Mouse (Mus musculus): ENCODE results near the gene Immt.

Gene Immt

DNA sequence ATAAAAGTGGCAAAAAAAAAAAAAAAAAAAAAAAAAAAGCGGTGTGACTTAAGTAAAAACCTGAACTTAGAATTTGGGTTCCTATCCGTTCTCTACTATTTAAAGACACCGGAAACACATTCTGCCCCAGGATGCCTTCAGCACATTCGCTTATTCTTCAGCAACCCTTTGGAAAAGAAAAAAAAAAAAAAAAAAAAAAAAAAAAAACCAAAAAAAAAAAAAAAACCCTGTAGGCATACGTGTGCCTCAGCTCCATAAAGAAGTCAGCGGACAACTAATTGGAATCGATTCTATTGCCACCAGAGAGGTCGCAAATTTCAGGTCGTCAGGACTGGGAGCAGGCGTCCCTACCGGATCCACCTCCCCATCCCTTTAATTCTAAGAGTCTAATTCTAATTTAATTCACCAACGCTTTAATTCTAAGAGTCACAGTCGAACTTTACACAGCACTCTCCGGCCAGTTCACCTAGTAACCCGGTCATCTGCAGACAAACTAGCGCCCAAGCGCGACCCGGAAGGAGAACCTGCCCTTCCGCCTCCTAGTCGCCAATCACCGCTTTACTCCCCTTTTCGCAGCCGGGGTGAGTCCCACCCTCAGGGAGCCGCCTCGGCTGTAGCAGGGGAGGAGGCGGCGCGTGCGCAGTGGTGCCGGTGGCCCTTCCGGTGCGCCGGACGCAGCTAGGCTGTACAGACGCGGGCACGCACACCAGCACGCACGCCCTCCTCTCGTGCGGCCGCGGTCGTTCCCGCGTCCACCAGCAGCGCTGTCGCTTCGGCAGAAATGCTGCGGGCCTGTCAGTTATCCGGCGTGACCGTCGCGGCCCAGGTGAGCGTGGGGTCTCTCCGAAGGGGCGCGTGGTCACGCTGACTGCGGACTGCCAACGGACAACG lies at the start of gene Immt:
Immt (plus strand) TSS at position 642 of the 891 bp plus-strand sequence.
- DNase-seq (ENCODE audit: extremely low read depth, low read depth, low spot score), result peak; percentile 52

DNA sequence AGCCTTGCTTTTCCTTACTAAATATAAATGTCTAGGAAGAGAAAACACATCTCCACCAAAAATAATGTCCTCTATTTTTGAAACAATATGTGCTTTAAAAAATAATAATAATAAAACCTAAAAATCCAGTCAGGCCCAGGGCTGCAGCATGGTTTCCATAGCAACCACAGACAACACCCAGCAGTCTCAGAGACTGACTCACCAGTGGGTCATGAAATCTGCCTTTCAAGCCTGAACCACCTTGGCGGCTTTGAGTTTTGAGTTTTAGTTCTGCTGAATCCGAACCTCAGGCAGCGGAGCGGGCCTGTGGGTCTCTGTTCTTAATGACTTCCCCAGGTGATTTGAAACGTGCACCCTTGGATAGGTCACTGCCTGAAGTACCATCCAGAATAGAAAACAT lies 48.0 kb upstream of the Immt start:
- no peak for DNase-seq (ENCODE audit: extremely low read depth, low read depth, low spot score)

DNA sequence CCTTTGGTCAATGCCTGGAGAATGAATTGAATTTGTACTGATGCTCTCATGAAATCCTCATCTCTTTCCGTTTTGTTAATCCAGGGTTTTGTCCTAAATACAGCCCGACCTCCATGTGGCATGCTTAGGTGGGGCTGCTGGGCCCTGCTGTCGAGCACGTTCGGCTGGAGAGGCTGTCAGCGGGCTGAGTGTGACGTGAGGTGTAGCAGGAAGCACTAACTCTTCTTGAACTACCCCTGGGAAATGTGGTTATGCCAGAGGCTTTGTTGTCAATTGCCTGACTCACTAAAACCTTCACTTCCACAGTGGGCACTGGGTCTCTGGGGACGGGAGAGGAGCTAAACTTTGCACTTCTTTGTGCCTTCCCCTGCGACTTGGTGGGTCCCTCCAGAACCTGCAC lies 42.8 kb upstream of the Immt start:
- no peak for DNase-seq (ENCODE audit: extremely low read depth, low read depth, low spot score)

DNA sequence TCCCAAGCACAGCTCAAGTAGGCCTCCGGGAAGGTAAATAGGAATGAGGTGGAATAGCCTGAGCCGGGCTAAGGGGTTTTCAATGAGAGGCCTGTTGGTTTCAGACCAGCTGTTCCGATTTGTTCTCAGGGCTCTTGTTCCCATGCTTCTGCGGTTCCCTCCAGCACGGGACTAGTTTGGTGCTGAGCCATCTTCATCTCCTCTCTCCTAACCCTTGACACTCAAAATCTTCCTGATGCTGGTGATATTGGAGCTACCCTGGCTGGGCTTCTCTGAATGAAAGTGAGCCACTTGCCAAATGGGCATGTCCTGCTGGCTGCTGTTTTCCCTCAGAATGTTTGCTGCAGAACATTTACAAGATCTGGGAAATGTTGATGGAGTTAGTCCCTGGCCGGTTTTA lies 39.4 kb upstream of the Immt start:
- no peak for DNase-seq (ENCODE audit: extremely low read depth, low read depth, low spot score)

DNA sequence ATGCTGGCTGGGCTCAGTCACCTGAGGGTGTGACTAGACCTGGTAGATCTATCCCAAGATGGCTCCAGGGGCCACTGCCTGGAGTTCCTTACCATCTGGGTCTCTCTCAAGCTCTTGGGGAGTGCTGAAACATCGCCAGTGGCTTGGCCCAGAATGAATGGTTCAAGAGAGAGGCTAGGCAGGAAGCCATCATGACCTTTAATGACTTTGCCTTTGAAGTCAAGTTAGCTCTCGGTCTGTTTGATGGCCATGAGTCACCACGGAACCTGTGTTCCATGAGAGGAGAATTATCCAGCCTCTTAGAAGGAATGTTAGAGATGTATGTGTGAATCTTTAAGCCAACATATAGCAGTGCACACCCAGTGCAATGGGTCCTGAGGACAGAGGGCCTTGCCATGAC lies 31.7 kb upstream of the Immt start:
- no peak for DNase-seq (ENCODE audit: extremely low read depth, low read depth, low spot score)

DNA sequence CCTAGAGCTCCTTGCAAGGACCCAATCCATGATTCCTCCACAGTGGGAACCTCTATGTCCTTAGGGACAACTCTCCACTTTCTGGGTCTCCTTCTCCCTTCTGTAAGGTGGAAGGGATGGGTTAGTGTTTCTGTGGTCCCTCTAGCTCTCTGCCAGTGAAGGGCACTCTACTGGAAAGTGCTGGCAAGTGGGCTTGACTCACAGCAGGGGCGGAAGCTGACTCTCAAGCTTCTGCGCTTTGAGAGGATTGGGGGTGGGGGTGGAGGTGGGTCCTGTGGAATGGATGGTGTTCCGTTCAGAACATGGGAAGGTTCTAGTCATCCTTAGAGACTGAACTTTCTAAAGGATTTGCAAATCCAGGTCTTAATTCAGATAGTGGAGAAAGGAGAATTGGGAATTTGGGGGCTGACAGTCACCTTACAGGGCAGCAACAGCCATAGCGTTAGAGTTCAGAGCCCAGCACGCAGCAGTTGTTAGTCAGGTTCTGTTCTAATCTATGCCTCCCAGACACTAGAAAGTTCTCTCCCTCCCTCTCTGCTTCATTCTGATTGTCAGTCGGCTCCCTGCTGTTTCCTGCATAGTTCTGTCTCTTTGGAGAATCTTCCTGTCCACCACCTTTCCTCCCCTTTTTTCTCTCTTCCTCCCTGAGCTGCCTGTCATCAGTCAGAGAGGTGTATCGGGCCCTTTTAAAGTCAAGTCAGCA lies 30.0 kb upstream of the Immt start:
- no peak for DNase-seq (ENCODE audit: extremely low read depth, low read depth, low spot score)

DNA sequence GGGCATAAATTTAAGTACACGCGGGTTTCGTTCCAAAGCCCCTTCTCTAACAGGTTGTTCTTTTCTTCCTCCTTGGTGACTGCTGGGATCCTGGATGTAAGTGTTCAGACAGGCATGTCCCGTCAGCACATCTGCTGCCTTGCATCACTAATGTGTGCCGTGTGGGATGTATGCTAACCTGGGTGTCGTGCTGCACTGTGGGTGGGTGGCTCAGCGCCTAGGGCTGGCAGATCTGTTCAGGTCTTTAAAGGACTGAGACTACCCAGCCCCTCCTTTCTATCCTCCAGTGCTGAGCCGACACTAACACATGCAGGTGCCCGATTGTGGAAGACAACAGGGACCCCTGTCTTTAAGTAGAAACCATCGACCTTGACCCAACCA lies 29.4 kb upstream of the Immt start:
- no peak for DNase-seq (ENCODE audit: extremely low read depth, low read depth, low spot score)

DNA sequence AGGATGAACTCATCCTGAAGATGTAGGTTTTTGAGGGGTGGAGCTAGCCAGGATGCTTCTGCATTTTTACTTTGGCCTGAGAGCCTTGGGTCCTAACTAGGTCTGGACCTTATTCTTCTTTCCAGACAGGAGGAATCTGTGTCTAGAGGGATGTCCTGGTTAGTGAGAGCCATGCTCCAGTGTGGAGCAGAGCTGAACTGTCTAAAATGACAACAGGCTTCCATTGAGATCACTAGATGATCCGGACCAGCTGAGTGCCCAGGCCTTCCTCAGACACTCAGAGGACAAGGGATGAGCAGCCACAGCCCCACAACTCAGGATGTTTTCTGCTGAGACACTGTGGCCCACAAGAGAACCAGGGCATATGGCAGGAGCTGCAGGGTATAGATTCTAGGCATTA lies 27.5 kb upstream of the Immt start:
- DNase-seq (ENCODE audit: extremely low read depth, low read depth, low spot score), result no peak

DNA sequence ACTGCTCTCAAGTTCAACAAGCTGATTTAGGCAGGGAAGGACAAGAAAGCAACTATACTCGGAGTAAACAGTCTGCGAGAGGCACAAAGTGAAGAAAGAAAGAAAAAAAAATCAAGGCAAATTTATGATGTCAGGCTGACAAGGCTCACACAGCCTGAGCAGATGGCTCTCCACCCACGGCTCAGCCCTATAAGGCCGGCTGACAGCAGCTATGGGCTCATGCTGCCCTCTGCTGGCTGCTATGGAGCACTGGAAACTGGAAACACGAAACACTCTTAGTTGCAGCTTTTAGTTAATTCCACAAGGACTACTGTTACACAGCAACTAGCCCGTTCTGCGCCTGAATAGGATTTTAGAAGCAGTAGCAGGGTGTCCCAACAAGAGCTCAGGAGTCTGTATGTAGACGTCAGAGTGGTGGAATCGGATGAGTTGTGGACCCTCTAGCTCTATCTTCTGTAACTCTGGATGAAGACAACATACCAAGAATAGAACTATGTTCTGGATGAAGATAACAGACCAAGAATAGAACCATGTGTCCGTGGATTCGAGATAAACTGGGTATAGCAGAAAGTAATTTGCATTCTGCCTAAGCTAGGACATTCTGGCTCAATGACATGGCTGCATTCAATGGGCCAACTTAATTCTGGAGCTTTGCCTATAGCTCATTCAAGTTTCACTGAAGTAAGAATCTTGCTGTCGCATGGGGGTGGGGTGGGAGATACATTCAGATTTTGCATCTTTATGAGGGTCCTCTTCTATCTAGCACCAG lies 26.9 kb upstream of the Immt start:
- no peak for DNase-seq (ENCODE audit: extremely low read depth, low read depth, low spot score)

DNA sequence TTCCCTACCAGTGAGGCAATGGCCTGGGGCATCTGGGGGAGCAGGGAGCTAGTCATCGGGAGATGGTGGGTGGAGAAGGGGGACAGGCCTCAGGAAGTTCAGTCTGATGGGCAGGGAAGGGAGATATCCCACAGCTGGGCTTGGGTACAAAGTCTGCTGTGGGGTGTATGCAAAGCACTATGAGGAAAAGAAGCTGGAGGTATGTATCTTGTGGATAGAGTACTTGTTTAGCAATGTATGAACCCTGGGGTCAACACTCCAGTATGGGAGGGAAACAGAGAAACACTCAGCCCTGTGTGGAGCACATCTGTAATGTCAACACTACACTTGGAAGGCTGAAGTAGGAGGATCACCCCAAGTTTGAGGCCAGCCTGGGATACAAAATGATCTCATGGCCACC lies 24.4 kb upstream of the Immt start:
- DNase-seq (ENCODE audit: extremely low read depth, low read depth, low spot score), result no peak

DNA sequence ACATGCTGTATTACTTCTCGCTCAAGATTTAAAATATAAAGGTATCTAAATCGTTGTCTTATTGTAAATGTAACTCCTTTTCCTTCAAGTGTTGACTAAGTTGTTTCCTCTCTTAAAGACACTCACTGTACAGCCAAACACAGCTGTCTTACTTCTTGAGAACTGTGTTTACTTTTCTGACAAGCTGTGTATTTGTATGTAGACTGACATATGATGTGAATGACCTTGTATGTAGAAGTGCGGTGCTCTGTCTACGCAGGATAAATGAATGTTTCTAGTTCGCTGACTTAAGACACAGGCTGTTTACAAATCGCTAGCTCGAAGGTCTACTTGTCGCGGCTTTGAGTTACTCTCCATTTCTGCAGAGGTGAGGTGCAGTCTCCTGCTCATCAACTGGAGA lies 21.2 kb upstream of the Immt start:
- DNase-seq (ENCODE audit: extremely low read depth, low read depth, low spot score), result no peak

DNA sequence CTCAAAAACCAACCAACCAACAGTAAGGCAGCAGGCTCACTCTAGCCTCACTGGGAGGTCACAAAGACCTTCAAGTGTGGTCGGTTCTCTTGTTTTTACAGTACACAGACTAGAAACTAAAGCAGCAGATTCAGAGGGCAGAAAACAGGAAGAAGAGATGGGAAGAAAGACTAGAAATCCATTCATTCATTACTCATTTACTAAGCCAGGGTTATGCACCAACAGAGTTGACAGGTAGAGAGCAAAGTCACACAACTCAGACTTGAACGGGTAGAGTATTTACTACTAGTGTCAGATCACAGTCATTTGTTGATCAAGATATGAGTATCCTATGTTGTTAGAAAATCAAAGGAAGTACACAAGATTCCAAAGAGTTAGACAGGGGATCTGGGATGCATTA lies 18.3 kb upstream of the Immt start:
- no peak for DNase-seq (ENCODE audit: extremely low read depth, low read depth, low spot score)

DNA sequence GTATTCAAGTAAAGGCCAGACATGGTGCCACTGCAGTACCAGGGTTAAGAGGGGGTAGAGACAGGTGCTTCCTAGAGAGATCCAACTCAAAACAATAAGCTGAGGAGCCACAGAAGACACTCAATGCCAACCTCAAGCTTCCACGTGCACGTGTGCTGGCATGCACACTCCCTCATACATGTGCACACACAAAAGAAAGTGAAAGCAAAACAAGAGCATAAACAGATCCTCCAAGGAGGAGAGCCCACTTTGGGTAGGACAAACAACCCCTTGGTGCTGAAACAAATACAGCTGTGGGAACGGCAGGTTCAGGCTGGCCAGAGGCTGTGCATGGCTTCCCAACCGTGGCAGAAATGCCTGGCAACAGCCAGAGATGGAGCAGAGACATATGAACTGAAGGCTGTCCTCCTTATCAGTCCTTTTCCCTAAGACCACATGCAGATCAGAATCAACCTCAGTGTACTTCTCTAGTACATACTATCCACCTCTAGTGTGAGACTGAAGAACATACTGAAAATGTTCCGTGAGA lies 11.3 kb upstream of the Immt start:
- DNase-seq (ENCODE audit: extremely low read depth, low read depth, low spot score), result no peak

DNA sequence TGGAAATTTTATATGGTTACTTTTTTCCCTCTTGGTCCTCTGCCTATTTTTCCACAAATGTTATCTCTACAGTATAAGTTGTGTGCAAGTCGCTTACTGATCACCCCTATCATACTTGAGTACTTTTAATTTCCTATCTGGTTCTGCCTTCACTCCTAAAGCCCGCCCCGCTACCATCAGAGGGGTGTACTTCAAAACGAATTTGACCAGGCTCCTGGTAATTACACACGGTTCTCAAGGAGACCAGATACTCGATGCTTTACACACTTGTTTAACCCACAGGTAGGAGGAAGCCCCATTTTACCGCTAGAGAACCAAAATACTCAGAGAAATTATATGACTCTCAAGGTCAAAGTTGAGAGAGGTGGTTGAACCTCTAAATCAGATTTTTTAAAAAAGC lies 8.0 kb upstream of the Immt start:
- no peak for DNase-seq (ENCODE audit: extremely low read depth, low read depth, low spot score)

DNA sequence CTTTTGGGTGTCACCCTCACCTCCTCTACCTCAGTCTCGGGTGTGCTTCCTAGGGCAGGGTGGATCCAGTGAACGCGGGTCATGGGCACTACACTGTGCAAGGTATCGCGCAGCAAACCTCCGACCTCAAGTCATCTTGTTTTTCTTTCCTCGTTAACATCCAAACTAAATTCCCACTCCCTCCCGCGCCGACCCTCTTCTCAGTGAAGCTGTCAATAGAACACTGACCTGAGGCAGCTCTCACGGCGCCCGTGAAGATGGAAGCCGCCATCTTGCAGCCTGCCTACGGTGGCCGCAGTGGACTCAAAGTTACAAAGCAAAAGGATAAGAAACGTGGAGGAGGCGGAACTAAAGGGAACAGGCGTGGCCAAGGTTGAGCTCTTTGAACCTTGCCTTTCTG lies 7.6 kb upstream of the Immt start:
- peak; percentile 61 for DNase-seq (ENCODE audit: extremely low read depth, low read depth, low spot score)

DNA sequence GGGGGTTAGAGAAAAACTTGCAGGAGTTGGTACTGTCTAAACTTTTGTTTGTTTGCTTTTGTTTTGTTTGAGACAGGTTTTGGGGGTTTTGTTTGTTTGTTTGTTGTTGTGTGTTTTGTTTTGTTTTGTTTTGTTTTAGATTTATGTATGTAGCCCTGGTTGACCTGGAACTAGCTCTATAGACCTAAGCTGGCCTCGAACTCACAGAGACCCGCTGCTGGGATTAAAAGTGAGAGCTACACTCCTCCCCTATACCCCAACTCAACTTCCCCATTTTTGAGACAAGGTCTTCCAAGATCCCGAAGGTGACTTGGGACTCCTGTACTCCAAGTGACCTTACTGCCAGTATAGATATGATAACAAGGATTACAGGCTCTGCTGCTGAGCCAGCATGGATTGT lies 7.2 kb upstream of the Immt start:
- no peak for DNase-seq (ENCODE audit: extremely low read depth, low read depth, low spot score)

DNA sequence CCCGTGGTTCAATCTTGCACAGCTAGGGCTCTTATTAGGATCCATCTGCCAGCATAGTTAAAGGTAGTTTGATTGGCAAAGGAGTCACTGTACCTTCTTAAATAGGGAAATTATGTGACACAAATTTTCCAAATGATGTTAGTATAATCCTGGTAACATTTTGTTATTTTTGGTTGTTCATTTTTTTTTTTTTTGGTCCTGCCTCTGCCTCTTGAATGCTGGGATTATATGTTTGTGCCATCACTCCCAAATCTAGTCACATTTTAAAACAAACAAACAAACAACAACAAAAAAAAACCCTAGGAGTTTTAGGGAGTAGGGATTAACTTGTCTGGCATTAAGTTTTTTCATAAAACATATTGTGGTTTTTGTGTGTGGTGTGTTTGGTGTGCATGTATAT lies 4.3 kb upstream of the Immt start, which contains the start of gene Mrpl35:
Mrpl35 (minus strand) TSS at position 101 of the 400 bp plus-strand sequence.
- DNase-seq (ENCODE audit: extremely low read depth, low read depth, low spot score), result no peak

DNA sequence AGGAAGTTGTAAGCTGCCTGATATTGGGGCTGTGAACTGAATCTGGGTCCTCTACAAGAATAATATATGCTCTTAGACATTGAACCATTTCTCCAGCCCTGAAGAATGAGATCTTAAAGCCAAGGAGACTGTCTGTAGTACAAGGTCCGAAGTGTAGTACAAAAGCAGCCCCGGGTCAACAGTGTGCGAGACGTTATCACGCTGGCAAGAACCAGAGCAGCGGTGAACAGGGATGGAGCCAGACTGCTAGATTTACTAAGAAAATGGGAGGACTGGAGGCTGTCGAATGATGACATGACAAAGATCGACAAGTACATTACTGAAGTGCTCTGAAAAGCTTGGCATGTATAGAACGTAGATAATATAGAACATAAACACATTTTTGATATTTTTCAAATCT lies 1.4 kb upstream of the Immt start:
- no peak for DNase-seq (ENCODE audit: extremely low read depth, low read depth, low spot score)

DNA sequence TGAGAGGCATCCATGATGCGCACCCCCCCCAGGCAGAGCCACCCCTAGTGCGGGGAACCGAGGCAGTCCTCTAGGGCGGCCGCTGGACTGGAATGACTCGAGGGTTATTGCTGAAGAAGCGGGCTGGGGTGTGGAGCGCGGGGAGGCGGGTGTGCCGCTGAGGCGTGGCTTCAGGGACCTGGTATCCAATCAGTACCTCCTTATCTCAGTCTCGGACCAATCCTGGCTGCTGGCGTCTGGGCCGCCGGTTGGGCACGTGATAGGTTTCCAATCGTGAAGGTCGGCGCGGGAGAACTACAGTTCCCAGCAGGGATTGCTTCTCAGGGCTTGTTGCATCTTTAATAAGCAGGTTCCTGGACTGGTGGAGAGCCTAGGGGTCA lies 440 bp downstream of the Immt start:
- peak; percentile 75 for DNase-seq (ENCODE audit: extremely low read depth, low read depth, low spot score)

DNA sequence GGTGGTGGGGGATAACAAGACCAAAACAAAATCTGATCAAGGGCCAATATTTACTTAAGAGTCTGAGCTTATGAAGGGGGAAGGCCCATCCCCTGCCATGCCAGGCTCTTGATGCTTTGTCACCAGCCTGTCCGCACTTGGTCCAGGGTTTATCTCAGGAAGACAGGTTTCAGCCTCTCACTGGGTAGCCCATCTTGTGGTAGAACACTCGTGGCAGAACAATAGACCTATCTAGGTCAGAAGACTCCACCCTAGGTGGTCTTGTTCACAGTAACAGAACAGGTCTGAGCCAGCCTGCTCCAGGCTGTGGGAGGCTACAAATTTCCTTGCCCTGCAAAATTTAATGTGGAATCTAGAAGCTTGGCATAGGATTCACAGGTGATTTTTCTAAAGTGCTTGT lies 5.7 kb downstream of the Immt start:
- no peak for DNase-seq (ENCODE audit: extremely low read depth, low read depth, low spot score)

DNA sequence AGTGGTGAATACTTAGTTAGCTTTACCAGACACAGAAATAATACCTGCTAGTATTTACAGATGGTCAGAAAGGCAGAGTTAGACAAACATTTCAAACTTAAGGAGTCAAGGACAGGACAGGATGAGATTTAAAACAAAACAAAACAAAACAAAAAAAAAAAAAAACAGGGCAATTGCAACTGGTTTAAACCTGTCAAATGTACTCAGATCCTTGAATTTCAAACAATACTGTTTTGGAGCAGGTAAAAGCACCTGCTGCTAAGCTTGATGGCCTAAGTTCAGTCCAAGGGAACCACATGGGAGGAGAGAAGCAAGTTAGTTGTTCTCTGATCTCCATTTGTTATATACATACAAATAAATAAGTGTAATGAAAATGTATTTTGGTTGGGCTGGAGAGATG lies 8.7 kb downstream of the Immt start:
- no peak for DNase-seq (ENCODE audit: extremely low read depth, low read depth, low spot score)

Measured in fat pad, adult 2 months (tissue).